Comparison of ENCODE assay signal across 8 mouse cellular contexts in genomic region chr4:43493186-43493845, GRCm38 (mm10). TPM values are rescaled to one million over a fixed set of nuclear protein-coding genes. Genes with fewer than 3 reads are reported as not detected.
DNase-seq lines count a peak whose midpoint lies in the region; ATAC-seq and TF ChIP-seq lines count a peak whose summit lies in the region.

No protein-coding gene starts in this region.

- H3K27ac ChIP-seq in cerebellum, adult 2 months (ENCODE audit: insufficient read depth, low read length) = peak overlapping the region; percentile 61
- peak overlapping the region; percentile 88 for H3K27ac ChIP-seq in forebrain, postnatal 0 days (ENCODE audit: low read depth, low read length)
- H3K27ac ChIP-seq in lung, embryonic 15.5 days = peak overlapping the region; percentile 93
- peak overlapping the region; percentile 78; the same call in 1 of the 2 replicates for H3K27ac ChIP-seq in olfactory bulb, adult 2 months (ENCODE audit: insufficient read depth, low read depth, low read length)

- 1% methylated on average over 47 of the region's 47 CpGs for WGBS in cerebellum, adult 2 months
- WGBS in forebrain, postnatal 0 days = under 1% methylated on average over 47 of the region's 47 CpGs
- WGBS in lung, embryonic 15.5 days = under 1% methylated on average over 47 of the region's 47 CpGs
- WGBS in olfactory bulb, adult 2 months = under 1% methylated on average over 47 of the region's 47 CpGs

- H3K9ac ChIP-seq in forebrain, postnatal 0 days = peak overlapping the region; percentile 79
- peak overlapping the region; percentile 84 for H3K9ac ChIP-seq in lung, embryonic 15.5 days

- ATAC-seq in forebrain, postnatal 0 days = peak; percentile 90
- peak; percentile 90 for ATAC-seq in lung, embryonic 15.5 days (ENCODE audit: borderline replicate concordance, extremely low read depth, low FRiP score, low TSS enrichment)

- no peak; the same call in 1 of the 2 replicates for TF ChIP-seq CTCF in cerebellum, adult 2 months (IDR thresholded peaks at IDR 0.05; ENCODE audit: borderline replicate concordance, insufficient read depth, low read depth, low read length)
- TF ChIP-seq CTCF in forebrain, postnatal 0 days (IDR thresholded peaks at IDR 0.05; ENCODE audit: low read depth) = peak; percentile 56
- 0 out of 2 replicates have a peak, but pooled peaks have one; percentile 23 for TF ChIP-seq CTCF in olfactory bulb, adult 2 months (IDR thresholded peaks at IDR 0.05; ENCODE audit: insufficient read depth, low read depth, low read length)

- H3K4me1 ChIP-seq in cerebellum, adult 2 months (ENCODE audit: control insufficient read depth, insufficient read depth, low read length) = no peaks in the 10 kb centered on the region; the same call in none of the 2 replicates
- no peaks in the 10 kb centered on the region for H3K4me1 ChIP-seq in forebrain, postnatal 0 days (ENCODE audit: insufficient read depth)
- peaks cover 30% of the 10 kb centered on the region for H3K4me1 ChIP-seq in lung, embryonic 15.5 days
- peaks cover 5% of the 10 kb centered on the region; the same call in 1 of the 2 replicates for H3K4me1 ChIP-seq in olfactory bulb, adult 2 months (ENCODE audit: control insufficient read depth, insufficient read depth, low read length)

- no peaks in the 10 kb centered on the region for H3K9me3 ChIP-seq in forebrain, postnatal 0 days (ENCODE audit: low read length)
- H3K9me3 ChIP-seq in lung, embryonic 15.5 days = no peaks in the 10 kb centered on the region

- H3K4me3 ChIP-seq in cerebellum, adult 2 months (replicated peaks; ENCODE audit: insufficient read depth, low read depth, low read length) = peak overlapping the region; percentile 76
- H3K4me3 ChIP-seq in forebrain, postnatal 0 days (ENCODE audit: low read depth, low read length) = peak overlapping the region; percentile 63
- peak overlapping the region; percentile 65 for H3K4me3 ChIP-seq in lung, embryonic 15.5 days
- H3K4me3 ChIP-seq in olfactory bulb, adult 2 months (ENCODE audit: insufficient read depth, low read depth, low read length) = peak overlapping the region; percentile 76

- peaks cover 7% of the 10 kb centered on the region; the same call in 1 of the 2 replicates for H3K36me3 ChIP-seq in forebrain, postnatal 0 days (ENCODE audit: insufficient read depth)
- H3K36me3 ChIP-seq in lung, embryonic 15.5 days = peaks cover 12% of the 10 kb centered on the region; the same call in 1 of the 2 replicates

- H3K4me2 ChIP-seq in forebrain, postnatal 0 days (ENCODE audit: low read depth) = peak overlapping the region; percentile 53
- peak overlapping the region; percentile 73 for H3K4me2 ChIP-seq in lung, embryonic 15.5 days

- peak; percentile 99 for TF ChIP-seq POLR2A in cerebellum, adult 2 months (IDR thresholded peaks at IDR 0.05; ENCODE audit: borderline replicate concordance, insufficient read depth, low read length)
- peak; percentile 94 for TF ChIP-seq POLR2A in olfactory bulb, adult 2 months (IDR thresholded peaks at IDR 0.05; ENCODE audit: insufficient read depth, low read depth, low read length)

- no peaks in the 10 kb centered on the region for H3K27me3 ChIP-seq in cerebellum, adult 2 months (ENCODE audit: control insufficient read depth, insufficient read depth, low read length)
- no peaks in the 10 kb centered on the region for H3K27me3 ChIP-seq in forebrain, postnatal 0 days (ENCODE audit: insufficient read depth, low read length)
- H3K27me3 ChIP-seq in lung, embryonic 15.5 days = no peaks in the 10 kb centered on the region

- DNase-seq in MEL-GATA-1-ER (ENCODE audit: extremely low read depth, low read depth) = peak; percentile 67
- peak; percentile 95 to 98 for DNase-seq in cerebellum, adult 2 months
- peak; percentile 100 for DNase-seq in forebrain, postnatal 0 days
- peak; percentile 99 for DNase-seq in heart, postnatal 4 days
- DNase-seq in layer of hippocampus, adult 9-10 months (ENCODE audit: low spot score) = peak; percentile 92
- DNase-seq in thymus, adult 18-20 months = peak; percentile 94 to 96

RNA-seq across cellular contexts. Expression of gene Ccdc107, which starts 0.6 kb away (rescaled TPM):
- polyA plus RNA-seq in cerebellum, adult 2 months (2012; rRNA removed) = 133 and 137 TPM in 2 replicates
- total RNA-seq in forebrain, postnatal 0 days (2014; rRNA removed) = 57.3 and 86.2 TPM in 2 replicates
- 92.2 and 103 TPM in 2 replicates for polyA plus RNA-seq in forebrain, postnatal 0 days (2015; fragmentation: Nextera tagmentation; extraction: Ambion mirVana)
- 10 to 100 TPM; 33.3 to 36.9 TPM for total RNA-seq in heart, postnatal 4 days (2021)
- 67.4 and 70.1 TPM in 2 replicates for polyA plus RNA-seq in lung, embryonic 15.5 days (2015; fragmentation: Nextera tagmentation; extraction: Ambion mirVana)
- not detected in 2 replicates for polyA plus RNA-seq in olfactory bulb, adult 2 months (2012; ENCODE audit: insufficient read depth, insufficient read length, low replicate concordance, missing spikeins)

RNA-seq across cellular contexts. Expression of gene Arhgef39, which starts 6.2 kb away (rescaled TPM):
- 2.8 and 3.2 TPM in 2 replicates for polyA plus RNA-seq in cerebellum, adult 2 months (2012; rRNA removed)
- 2.9 and 4.5 TPM in 2 replicates for total RNA-seq in forebrain, postnatal 0 days (2014; rRNA removed)
- 3.6 and 3.9 TPM in 2 replicates for polyA plus RNA-seq in forebrain, postnatal 0 days (2015; fragmentation: Nextera tagmentation; extraction: Ambion mirVana)
- total RNA-seq in heart, postnatal 4 days (2021) = 10 to 100 TPM; 14.0 to 15.7 TPM
- 48.8 and 54.0 TPM in 2 replicates for polyA plus RNA-seq in lung, embryonic 15.5 days (2015; fragmentation: Nextera tagmentation; extraction: Ambion mirVana)
- polyA plus RNA-seq in olfactory bulb, adult 2 months (2012; ENCODE audit: insufficient read depth, insufficient read length, low replicate concordance, missing spikeins) = not detected in 2 replicates

RNA-seq across cellular contexts. Expression of gene Sit1, which starts 9.8 kb away (rescaled TPM):
- not detected in 2 replicates for polyA plus RNA-seq in cerebellum, adult 2 months (2012; rRNA removed)
- total RNA-seq in forebrain, postnatal 0 days (2014; rRNA removed) = not detected in 2 replicates
- not detected in 2 replicates for polyA plus RNA-seq in forebrain, postnatal 0 days (2015; fragmentation: Nextera tagmentation; extraction: Ambion mirVana)
- not detected for total RNA-seq in heart, postnatal 4 days (2021)
- polyA plus RNA-seq in lung, embryonic 15.5 days (2015; fragmentation: Nextera tagmentation; extraction: Ambion mirVana) = 0.14 and 1.2 TPM in 2 replicates
- polyA plus RNA-seq in olfactory bulb, adult 2 months (2012; ENCODE audit: insufficient read depth, insufficient read length, low replicate concordance, missing spikeins) = not detected in 2 replicates

RNA-seq across cellular contexts. Expression of gene Car9, which starts 13.4 kb away (rescaled TPM):
- 15.8 and 17.7 TPM in 2 replicates for polyA plus RNA-seq in cerebellum, adult 2 months (2012; rRNA removed)
- 0.14 and 0.31 TPM in 2 replicates for total RNA-seq in forebrain, postnatal 0 days (2014; rRNA removed)
- 0.65 and 0.70 TPM in 2 replicates for polyA plus RNA-seq in forebrain, postnatal 0 days (2015; fragmentation: Nextera tagmentation; extraction: Ambion mirVana)
- under 1 TPM; 0.74 to 0.97 TPM for total RNA-seq in heart, postnatal 4 days (2021)
- polyA plus RNA-seq in lung, embryonic 15.5 days (2015; fragmentation: Nextera tagmentation; extraction: Ambion mirVana) = 4.7 and 6.1 TPM in 2 replicates
- polyA plus RNA-seq in olfactory bulb, adult 2 months (2012; ENCODE audit: insufficient read depth, insufficient read length, low replicate concordance, missing spikeins) = not detected in 2 replicates

RNA-seq across cellular contexts. Expression of gene Tpm2, which starts 30.2 kb away (rescaled TPM):
- 18.0 and 21.1 TPM in 2 replicates for polyA plus RNA-seq in cerebellum, adult 2 months (2012; rRNA removed)
- 4.1 and 11.7 TPM in 2 replicates for total RNA-seq in forebrain, postnatal 0 days (2014; rRNA removed)
- 5.1 and 8.1 TPM in 2 replicates for polyA plus RNA-seq in forebrain, postnatal 0 days (2015; fragmentation: Nextera tagmentation; extraction: Ambion mirVana)
- total RNA-seq in heart, postnatal 4 days (2021) = 100 to 1,000 TPM; 104 to 136 TPM
- polyA plus RNA-seq in lung, embryonic 15.5 days (2015; fragmentation: Nextera tagmentation; extraction: Ambion mirVana) = 198 and 216 TPM in 2 replicates
- not detected in 2 replicates for polyA plus RNA-seq in olfactory bulb, adult 2 months (2012; ENCODE audit: insufficient read depth, insufficient read length, low replicate concordance, missing spikeins)

Comparison
In these comparisons a context has a peak if more than half of its experiments do, and no peak if none do; other contexts are left out.
1. Peak in every context shown above with its lines: DNase-seq, ATAC-seq, H3K4me3 ChIP-seq and H3K27ac ChIP-seq.
2. RNA of gene Ccdc107, which starts 0.6 kb away (polyA plus RNA-seq): 133 to 137 TPM in cerebellum, adult 2 months, 92.2 to 103 TPM in forebrain, postnatal 0 days and 67.4 to 70.1 TPM in lung, embryonic 15.5 days; not detected in olfactory bulb, adult 2 months; every median in the first group is over 10 times any median in the second.
3. RNA of gene Arhgef39, which starts 6.2 kb away (polyA plus RNA-seq): 48.8 to 54.0 TPM in lung, embryonic 15.5 days; 3.6 to 3.9 TPM in forebrain, postnatal 0 days, 2.8 to 3.2 TPM in cerebellum, adult 2 months and not detected in olfactory bulb, adult 2 months; every median in the first group is over 10 times any median in the second.